Mouse (Mus musculus) CD8-positive naive resting alpha-beta T cell, adult 57 days (primary cell): ENCODE measurements around the gene Vmn2r13. TPM values are rescaled to one million over a fixed set of nuclear protein-coding genes. Genes with fewer than 3 reads are reported as not detected.

Experiments used
- total RNA-seq: library from RNA; stranded (reverse); gene quantifications from one replicate; pipeline ENCODE4 v1.2.4, GENCODE M21; 2023

The Vmn2r13 gene
- total RNA-seq = not detected

DNA sequence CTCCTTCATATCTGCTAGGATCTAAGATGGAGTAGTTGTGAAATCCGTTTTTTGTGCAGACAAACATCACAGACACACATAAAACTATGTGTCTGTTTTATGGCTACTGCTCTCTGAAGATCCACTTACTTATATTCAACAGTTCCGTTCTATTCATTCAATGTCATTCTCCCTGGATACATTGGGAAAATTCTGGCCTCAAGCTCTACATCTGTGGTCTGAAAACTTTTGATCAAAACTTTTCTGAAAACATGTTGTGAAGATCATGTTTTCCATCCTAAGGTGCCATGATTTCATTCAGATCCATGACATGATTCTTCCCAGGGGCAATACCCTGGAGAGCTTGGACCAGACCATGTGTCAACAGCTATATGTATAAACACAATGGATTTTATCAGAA lies at the start of gene Vmn2r13:
Gene Vmn2r13 (minus strand): TSS at position 101 of the 400 bp plus-strand sequence.

DNA sequence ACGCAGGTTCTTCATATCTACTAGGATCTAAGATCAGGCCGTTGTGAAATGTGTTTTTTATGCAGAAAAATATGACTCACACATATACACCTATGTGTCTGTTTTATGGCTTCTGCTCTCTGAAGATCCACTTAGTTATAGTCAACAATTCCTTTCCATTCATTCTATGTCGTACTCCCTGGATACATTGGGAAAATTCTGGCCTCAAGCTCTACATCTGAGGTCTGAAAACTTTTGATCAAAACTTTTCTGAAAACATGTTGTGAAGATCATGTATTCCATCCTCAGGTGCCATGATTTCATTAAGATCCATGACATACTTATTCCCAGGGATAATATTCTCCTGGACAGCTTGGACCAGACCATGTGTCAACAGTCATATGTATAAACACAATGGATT lies 32.6 kb upstream of the Vmn2r13 start, which contains the start of gene Vmn2r14:
Gene Vmn2r14 (minus strand): TSS at position 101 of the 400 bp plus-strand sequence.

Other genes with a start within 250 kb of the Vmn2r13 start
- gene Vmn2r10, start 185.7 kb downstream of the Vmn2r13 start, total RNA-seq = not detected
- not detected for gene Vmn2r11, start 132.6 kb downstream of the Vmn2r13 start, total RNA-seq
- gene Vmn2r12, start 94.2 kb downstream of the Vmn2r13 start, total RNA-seq = not detected
- not detected for gene Vmn2r14, start 32.5 kb upstream of the Vmn2r13 start, total RNA-seq
- not detected for gene Vmn2r15, start 105.4 kb upstream of the Vmn2r13 start, total RNA-seq
- not detected for gene Vmn2r16, start 138.0 kb upstream of the Vmn2r13 start, total RNA-seq
- not detected for gene Vmn2r17, start 227.5 kb upstream of the Vmn2r13 start, total RNA-seq